Mouse (Mus musculus): ENCODE measurements around the gene Bcor.

The Bcor gene

GRCm38 (mm10) chrX:12005181-12006030, 154.7 kb downstream of the Bcor start:
- peak; percentile 32 to 66 for DNase-seq (ENCODE audit: low spot score in 2 of 2)

GRCm38 (mm10) chrX:12004416-12004815, 155.7 kb downstream of the Bcor start:
- DNase-seq (ENCODE audit: low spot score in 2 of 2): peak; percentile 11 to 32

- DNase-seq (ENCODE audit: low spot score in 2 of 2): no peak
Measured at GRCm38 (mm10) chrX:12003947-12004346, 156.2 kb downstream of the Bcor start.

- DNase-seq (ENCODE audit: low spot score in 2 of 2): no peak
Measured at GRCm38 (mm10) chrX:12003539-12003938, 156.6 kb downstream of the Bcor start.

- DNase-seq (ENCODE audit: low spot score in 2 of 2): peak in 1 of 2 experiments; percentile 2
Measured at GRCm38 (mm10) chrX:12003106-12003505, 157.0 kb downstream of the Bcor start.

- DNase-seq (ENCODE audit: low spot score in 2 of 2): no peak
Measured at GRCm38 (mm10) chrX:12002596-12002995, 157.6 kb downstream of the Bcor start.

- no peak for DNase-seq (ENCODE audit: low spot score in 2 of 2)
Measured at GRCm38 (mm10) chrX:12001969-12002368, 158.2 kb downstream of the Bcor start.

- no peak for DNase-seq (ENCODE audit: low spot score in 2 of 2)
Measured at GRCm38 (mm10) chrX:12001336-12001735, 158.8 kb downstream of the Bcor start.

- no peak for DNase-seq (ENCODE audit: low spot score in 2 of 2)
Measured at GRCm38 (mm10) chrX:12000620-12001019, 159.5 kb downstream of the Bcor start.

GRCm38 (mm10) chrX:11999951-12000350, 160.2 kb downstream of the Bcor start:
- no peak for DNase-seq (ENCODE audit: low spot score in 2 of 2)

GRCm38 (mm10) chrX:11998934-11999336, 161.2 kb downstream of the Bcor start:
- peak; percentile 15 to 59 for DNase-seq (ENCODE audit: low spot score in 2 of 2)

GRCm38 (mm10) chrX:11996891-11997290, 163.3 kb downstream of the Bcor start:
- peak in 1 of 2 experiments; percentile 5 for DNase-seq (ENCODE audit: low spot score in 2 of 2)

- peak in 1 of 2 experiments; percentile 3 for DNase-seq (ENCODE audit: low spot score in 2 of 2)
Measured at GRCm38 (mm10) chrX:11996489-11996888, 163.7 kb downstream of the Bcor start.

GRCm38 (mm10) chrX:11993641-11994419, 166.3 kb downstream of the Bcor start:
- DNase-seq (ENCODE audit: low spot score in 2 of 2): no peak

- no peak for DNase-seq (ENCODE audit: low spot score in 2 of 2)
Measured at GRCm38 (mm10) chrX:11989471-11989870, 170.7 kb downstream of the Bcor start.

GRCm38 (mm10) chrX:11988191-11988896, 171.8 kb downstream of the Bcor start:
- no peak for DNase-seq (ENCODE audit: low spot score in 2 of 2)

- DNase-seq (ENCODE audit: low spot score in 2 of 2): no peak
Measured at GRCm38 (mm10) chrX:11987602-11988001, 172.6 kb downstream of the Bcor start.
